Mouse (Mus musculus): ENCODE data around the gene Lin54. TPM values are rescaled to one million over a fixed set of nuclear protein-coding genes. Genes with fewer than 3 reads are reported as not detected.

Lin54 gene
- polyA plus RNA-seq, 2 experiments from 2014 or later: 8.0 to 10.8 TPM

GRCm38 (mm10) chr5:100418077-100418476 lies 82.4 kb downstream of the Lin54 start:
- no peak for ATAC-seq

- ATAC-seq: peak; percentile 92
Observed at GRCm38 (mm10) chr5:100415761-100416590, 84.5 kb downstream of the Lin54 start, which contains the start of gene Sec31a. TSS of gene Sec31a (minus strand) at chr5:100416234.

- no peak for ATAC-seq
Observed at GRCm38 (mm10) chr5:100414474-100415196, 85.8 kb downstream of the Lin54 start.

- ATAC-seq: no peak
Observed at GRCm38 (mm10) chr5:100412886-100413285, 87.6 kb downstream of the Lin54 start.

- no peak for ATAC-seq
Observed at GRCm38 (mm10) chr5:100410281-100410680, 90.2 kb downstream of the Lin54 start.

GRCm38 (mm10) chr5:100408485-100408884 lies 92.0 kb downstream of the Lin54 start:
- no peak for ATAC-seq

- no peak for ATAC-seq
Observed at GRCm38 (mm10) chr5:100396753-100397152, 103.7 kb downstream of the Lin54 start.

- no peak for ATAC-seq
Observed at GRCm38 (mm10) chr5:100393681-100394080, 106.8 kb downstream of the Lin54 start.

- ATAC-seq: no peak
Observed at GRCm38 (mm10) chr5:100392436-100392955, 107.9 kb downstream of the Lin54 start.

Other genes starting within 250 kb of the Lin54 start
- 100 to 1,000 TPM in 1 of 2 experiments, 10 to 100 TPM in 1; 63.3 to 105 TPM for gene Sec31a, start 84.4 kb downstream of the Lin54 start, polyA plus RNA-seq (2017; shearing (Covaris generic))
- gene Cops4, start 17.7 kb upstream of the Lin54 start, polyA plus RNA-seq (2017; shearing (Covaris generic)): 100 to 1,000 TPM in 1 of 2 experiments, 10 to 100 TPM in 1; 97.9 to 108 TPM
- gene Plac8, start 71.6 kb upstream of the Lin54 start, polyA plus RNA-seq (2017; shearing (Covaris generic)): 10 to 100 TPM in 1 of 2 experiments, 1 to 10 TPM in 1; 4.2 to 12.0 TPM
- 1 to 10 TPM; 8.2 to 9.2 TPM for gene Coq2, start 174.5 kb upstream of the Lin54 start, polyA plus RNA-seq (2017; shearing (Covaris generic))
- gene Hpse, start 219.1 kb upstream of the Lin54 start, polyA plus RNA-seq (2017; shearing (Covaris generic)): 1 to 10 TPM in 1 of 2 experiments, under 1 TPM in 1; 0.62 to 1.4 TPM

Data from activated CD4-positive, CD25-positive, alpha-beta regulatory T cell, adult 4 months (primary cell).